Mouse (Mus musculus): Measurements from ENCODE around the gene Selp. TPM values are rescaled to one million over a fixed set of nuclear protein-coding genes. Genes with fewer than 3 reads are reported as not detected.

The Selp gene
- polyA plus RNA-seq, 1 experiment from 2014 or later, result 0.10 TPM

- Histone ChIP-seq H3K36me3 (ENCODE audit: control insufficient read depth, insufficient read depth, low read length) (no peaks in the 10 kb centered on the region), H3K9me3 (ENCODE audit: control insufficient read depth, low read length) (no peaks in the 10 kb centered on the region), H3K9ac (ENCODE audit: low read depth, low read length) (no peak overlapping the region), H3K27ac (ENCODE audit: low read length) (no peak overlapping the region), H3K27me3 (replicated peaks; ENCODE audit: control insufficient read depth, insufficient read depth, low read length) (no peaks in the 10 kb centered on the region), H3K4me1 (ENCODE audit: control insufficient read depth, insufficient read depth, low read length) (no peaks in the 10 kb centered on the region), H3K4me2 (ENCODE audit: low read depth, low read length) (no peak overlapping the region), H3K4me3 (ENCODE audit: low read length) (no peak overlapping the region)
- ATAC-seq, result no peak
- 66% methylated on average over 3 of the region's 3 CpGs for WGBS
Observed at GRCm38 (mm10) chr1:164154983-164155382, 39.9 kb downstream of the Selp start.

- H3K4me3 ChIP-seq (ENCODE audit: low read length), result no peak overlapping the region
Observed at GRCm38 (mm10) chr1:164158571-164158970, 43.5 kb downstream of the Selp start.

GRCm38 (mm10) chr1:164159781-164160180 is 44.7 kb downstream of the Selp start:
- Histone ChIP-seq H3K9me3 (ENCODE audit: control insufficient read depth, low read length) (no peaks in the 10 kb centered on the region), H3K4me1 (ENCODE audit: control insufficient read depth, insufficient read depth, low read length) (no peaks in the 10 kb centered on the region), H3K4me2 (ENCODE audit: low read depth, low read length) (no peak overlapping the region), H3K36me3 (ENCODE audit: control insufficient read depth, insufficient read depth, low read length) (no peaks in the 10 kb centered on the region), H3K9ac (ENCODE audit: low read depth, low read length) (no peak overlapping the region), H3K4me3 (ENCODE audit: low read length) (no peak overlapping the region), H3K27me3 (replicated peaks; ENCODE audit: control insufficient read depth, insufficient read depth, low read length) (no peaks in the 10 kb centered on the region), H3K27ac (ENCODE audit: low read length) (no peak overlapping the region)
- 90% methylated on average over 2 of the region's 2 CpGs for WGBS
- ATAC-seq, result no peak

More at GRCm38 (mm10) chr1:164158571-164158970, 43.5 kb downstream of the Selp start:
- no peak overlapping the region for H3K4me2 ChIP-seq (ENCODE audit: low read depth, low read length)
- no peak overlapping the region for H3K27ac ChIP-seq (ENCODE audit: low read length)
- H3K36me3 ChIP-seq (ENCODE audit: control insufficient read depth, insufficient read depth, low read length), result no peaks in the 10 kb centered on the region
- WGBS, result 73% methylated on average over 4 of the region's 4 CpGs
- no peak overlapping the region for H3K9ac ChIP-seq (ENCODE audit: low read depth, low read length)
- H3K4me1 ChIP-seq (ENCODE audit: control insufficient read depth, insufficient read depth, low read length), result no peaks in the 10 kb centered on the region
- ATAC-seq, result no peak
- H3K27me3 ChIP-seq (replicated peaks; ENCODE audit: control insufficient read depth, insufficient read depth, low read length), result no peaks in the 10 kb centered on the region
- H3K9me3 ChIP-seq (ENCODE audit: control insufficient read depth, low read length), result no peaks in the 10 kb centered on the region

DNA sequence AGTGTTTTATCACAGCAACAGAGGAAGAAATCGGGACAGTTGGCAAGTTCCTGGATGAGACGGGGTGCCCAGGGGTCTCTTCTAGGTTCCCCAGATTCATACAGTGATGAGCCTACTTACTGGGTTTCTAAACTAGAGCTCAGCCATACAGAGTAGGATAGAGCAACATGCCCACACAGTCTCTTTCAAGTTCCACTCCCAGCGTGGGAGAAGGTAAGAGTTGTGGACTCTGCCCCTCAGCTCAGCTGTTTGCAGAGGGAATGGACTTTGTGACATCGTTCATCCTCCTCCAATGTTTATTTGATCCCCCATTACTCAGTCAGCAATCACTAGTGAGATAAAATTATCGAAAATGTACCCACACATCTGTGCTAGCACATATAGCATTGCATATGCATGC is 47.7 kb downstream of the Selp start:
- no peaks in the 10 kb centered on the region for H3K36me3 ChIP-seq (ENCODE audit: control insufficient read depth, insufficient read depth, low read length)
- no peaks in the 10 kb centered on the region for H3K27me3 ChIP-seq (replicated peaks; ENCODE audit: control insufficient read depth, insufficient read depth, low read length)
- peak; percentile 96 for ATAC-seq
- no peaks in the 10 kb centered on the region for H3K4me1 ChIP-seq (ENCODE audit: control insufficient read depth, insufficient read depth, low read length)
- no peak overlapping the region for H3K4me2 ChIP-seq (ENCODE audit: low read depth, low read length)
- H3K27ac ChIP-seq (ENCODE audit: low read length), result no peak overlapping the region
- 60% methylated on average over 5 of the region's 5 CpGs for WGBS
- no peak overlapping the region for H3K9ac ChIP-seq (ENCODE audit: low read depth, low read length)
- H3K4me3 ChIP-seq (ENCODE audit: low read length), result no peak overlapping the region
- no peaks in the 10 kb centered on the region for H3K9me3 ChIP-seq (ENCODE audit: control insufficient read depth, low read length)

- Histone ChIP-seq H3K9me3 (ENCODE audit: control insufficient read depth, low read length) (no peaks in the 10 kb centered on the region), H3K4me1 (ENCODE audit: control insufficient read depth, insufficient read depth, low read length) (no peaks in the 10 kb centered on the region), H3K4me2 (ENCODE audit: low read depth, low read length) (no peak overlapping the region), H3K4me3 (ENCODE audit: low read length) (no peak overlapping the region), H3K27me3 (replicated peaks; ENCODE audit: control insufficient read depth, insufficient read depth, low read length) (no peaks in the 10 kb centered on the region), H3K9ac (ENCODE audit: low read depth, low read length) (no peak overlapping the region), H3K36me3 (ENCODE audit: control insufficient read depth, insufficient read depth, low read length) (no peaks in the 10 kb centered on the region), H3K27ac (ENCODE audit: low read length) (no peak overlapping the region)
- ATAC-seq, result no peak
- 74% methylated on average over 4 of the region's 4 CpGs for WGBS
Observed at GRCm38 (mm10) chr1:164168818-164169217, 53.8 kb downstream of the Selp start.

GRCm38 (mm10) chr1:164170434-164170833 is 55.4 kb downstream of the Selp start:
- Histone ChIP-seq H3K9ac (ENCODE audit: low read depth, low read length) (no peak overlapping the region), H3K4me2 (ENCODE audit: low read depth, low read length) (no peak overlapping the region), H3K27me3 (replicated peaks; ENCODE audit: control insufficient read depth, insufficient read depth, low read length) (no peaks in the 10 kb centered on the region), H3K36me3 (ENCODE audit: control insufficient read depth, insufficient read depth, low read length) (no peaks in the 10 kb centered on the region), H3K27ac (ENCODE audit: low read length) (no peak overlapping the region), H3K4me1 (ENCODE audit: control insufficient read depth, insufficient read depth, low read length) (no peaks in the 10 kb centered on the region), H3K9me3 (ENCODE audit: control insufficient read depth, low read length) (no peaks in the 10 kb centered on the region), H3K4me3 (ENCODE audit: low read length) (no peak overlapping the region)
- no peak for ATAC-seq
- 82% methylated on average over 2 of the region's 2 CpGs for WGBS

- Histone ChIP-seq H3K27ac (ENCODE audit: low read length) (no peak overlapping the region), H3K4me2 (ENCODE audit: low read depth, low read length) (no peak overlapping the region), H3K9me3 (ENCODE audit: control insufficient read depth, low read length) (no peaks in the 10 kb centered on the region), H3K4me1 (ENCODE audit: control insufficient read depth, insufficient read depth, low read length) (no peaks in the 10 kb centered on the region), H3K36me3 (ENCODE audit: control insufficient read depth, insufficient read depth, low read length) (no peaks in the 10 kb centered on the region), H3K27me3 (replicated peaks; ENCODE audit: control insufficient read depth, insufficient read depth, low read length) (no peaks in the 10 kb centered on the region), H3K4me3 (ENCODE audit: low read length) (no peak overlapping the region), H3K9ac (ENCODE audit: low read depth, low read length) (no peak overlapping the region)
- 79% methylated on average over 4 of the region's 4 CpGs for WGBS
- ATAC-seq, result no peak
Observed at GRCm38 (mm10) chr1:164173145-164173544, 58.1 kb downstream of the Selp start.

- ATAC-seq, result no peak
Observed at GRCm38 (mm10) chr1:164176856-164177255, 61.8 kb downstream of the Selp start.

DNA sequence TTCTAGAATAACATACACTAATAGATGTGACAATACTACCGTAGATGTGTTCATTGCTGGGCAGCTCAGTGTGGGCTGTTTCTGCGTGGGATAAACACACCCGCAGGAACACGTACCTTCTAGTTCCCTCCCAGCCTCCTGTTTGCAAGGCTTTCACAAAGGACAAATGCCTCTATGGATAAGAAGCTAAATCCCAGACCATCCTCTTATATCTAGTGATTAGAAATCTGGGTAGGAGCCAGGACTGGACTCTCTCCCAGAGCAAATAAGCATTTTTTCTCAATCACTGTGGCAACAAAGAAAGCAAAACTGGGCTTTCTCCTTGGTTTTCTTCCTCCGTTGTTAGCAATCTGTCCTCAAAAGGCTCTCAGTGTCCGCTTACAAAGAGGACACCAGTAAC is 63.4 kb downstream of the Selp start:
- no peak for ATAC-seq
- no peaks in the 10 kb centered on the region for H3K4me1 ChIP-seq (ENCODE audit: control insufficient read depth, insufficient read depth, low read length)
- H3K27ac ChIP-seq (ENCODE audit: low read length), result no peak overlapping the region
- no peak overlapping the region for H3K4me2 ChIP-seq (ENCODE audit: low read depth, low read length)
- no peaks in the 10 kb centered on the region for H3K9me3 ChIP-seq (ENCODE audit: control insufficient read depth, low read length)
- WGBS, result 84% methylated on average over 6 of the region's 6 CpGs
- H3K9ac ChIP-seq (ENCODE audit: low read depth, low read length), result no peak overlapping the region
- no peak overlapping the region for H3K4me3 ChIP-seq (ENCODE audit: low read length)
- H3K27me3 ChIP-seq (replicated peaks; ENCODE audit: control insufficient read depth, insufficient read depth, low read length), result no peaks in the 10 kb centered on the region
- no peaks in the 10 kb centered on the region for H3K36me3 ChIP-seq (ENCODE audit: control insufficient read depth, insufficient read depth, low read length)

More at GRCm38 (mm10) chr1:164176856-164177255, 61.8 kb downstream of the Selp start:
- H3K36me3 ChIP-seq (ENCODE audit: control insufficient read depth, insufficient read depth, low read length), result no peaks in the 10 kb centered on the region
- H3K27ac ChIP-seq (ENCODE audit: low read length), result no peak overlapping the region
- H3K9ac ChIP-seq (ENCODE audit: low read depth, low read length), result no peak overlapping the region
- H3K27me3 ChIP-seq (replicated peaks; ENCODE audit: control insufficient read depth, insufficient read depth, low read length), result no peaks in the 10 kb centered on the region
- no peaks in the 10 kb centered on the region for H3K9me3 ChIP-seq (ENCODE audit: control insufficient read depth, low read length)
- no peak overlapping the region for H3K4me2 ChIP-seq (ENCODE audit: low read depth, low read length)
- no peaks in the 10 kb centered on the region for H3K4me1 ChIP-seq (ENCODE audit: control insufficient read depth, insufficient read depth, low read length)
- H3K4me3 ChIP-seq (ENCODE audit: low read length), result no peak overlapping the region

GRCm38 (mm10) chr1:164184142-164184870 is 69.2 kb downstream of the Selp start:
- WGBS, result 44% methylated on average over 16 of the region's 16 CpGs
- peak overlapping the region; percentile 26 for H3K4me2 ChIP-seq (ENCODE audit: low read depth, low read length)
- no peaks in the 10 kb centered on the region for H3K27me3 ChIP-seq (replicated peaks; ENCODE audit: control insufficient read depth, insufficient read depth, low read length)
- H3K36me3 ChIP-seq (ENCODE audit: control insufficient read depth, insufficient read depth, low read length), result no peaks in the 10 kb centered on the region
- no peaks in the 10 kb centered on the region for H3K4me1 ChIP-seq (ENCODE audit: control insufficient read depth, insufficient read depth, low read length)
- no peak overlapping the region for H3K27ac ChIP-seq (ENCODE audit: low read length)
- peak overlapping the region; percentile 19 for H3K4me3 ChIP-seq (ENCODE audit: low read length)
- no peaks in the 10 kb centered on the region for H3K9me3 ChIP-seq (ENCODE audit: control insufficient read depth, low read length)
- peak; percentile 66 for ATAC-seq
- H3K9ac ChIP-seq (ENCODE audit: low read depth, low read length), result no peak overlapping the region

All from intestine, embryonic 16.5 days (tissue).